Mouse (Mus musculus) forebrain, postnatal 0 days (tissue): ENCODE data around the gene Thbs4. TPM values are rescaled to one million over a fixed set of nuclear protein-coding genes. Genes with fewer than 3 reads are reported as not detected.

Experiments
- ATAC-seq: fragments of 200-750 bp; cut with Nextera tagmentation; 2 replicates; pipeline ENCODE4 v1.8.0; 2017; ENCODE audit warnings: mild to moderate bottlenecking, moderate library complexity
- DNase-seq: peaks from one replicate; pipeline ENCODE4 v3.0.0-alpha.2; 2015
- H3K27ac ChIP-seq: fragments of 300-500 bp; sonication (generic); 2 replicates; pipeline ENCODE4 v1.5.1; 2014; ENCODE audit warnings: low read depth, mild to moderate bottlenecking, antibody characterized with exemption, low read length, moderate library complexity, mixed read lengths
- H3K27me3 ChIP-seq: fragments of 300-500 bp; sonication (generic); 2 replicates; pipeline ENCODE4 v1.6.1; 2014; ENCODE audit warnings: mild to moderate bottlenecking, low read length, mixed read lengths; ENCODE audit not compliant: insufficient read depth
- H3K36me3 ChIP-seq: fragments of 300-500 bp; sonication (generic); 2 replicates; pipeline ENCODE4 v1.6.1; 2014; ENCODE audit warnings: mild to moderate bottlenecking, moderate library complexity; ENCODE audit not compliant: insufficient read depth
- H3K4me1 ChIP-seq: fragments of 300-500 bp; sonication (generic); 2 replicates; pipeline ENCODE4 v1.6.1; 2014; ENCODE audit warnings: antibody characterized with exemption; ENCODE audit not compliant: insufficient read depth
- H3K4me2 ChIP-seq: fragments of 300-500 bp; sonication (generic); 2 replicates; pipeline ENCODE4 v1.6.1; 2014; ENCODE audit warnings: low read depth, mild to moderate bottlenecking, moderate library complexity
- H3K4me3 ChIP-seq: fragments of 300-500 bp; sonication (generic); 2 replicates; pipeline ENCODE4 v1.5.1; 2014; ENCODE audit warnings: low read depth, low read length, mixed read lengths
- H3K9ac ChIP-seq: fragments of 300-500 bp; sonication (generic); 2 replicates; pipeline ENCODE4 v1.6.1; 2014; ENCODE audit warnings: mild to moderate bottlenecking
- H3K9me3 ChIP-seq: fragments of 300-500 bp; sonication (generic); 2 replicates; pipeline ENCODE4 v1.6.1; 2016; ENCODE audit warnings: low read length
- CTCF ChIP-seq: sonication (generic); IDR thresholded peaks from 2 replicates; pipeline ENCODE4 v1.5.1; 2016; ENCODE audit warnings: antibody characterized with exemption, control low read depth, low read depth
- WGBS: fragments of 180-500 bp; shearing (Covaris S2); extraction: QIAGEN DNeasy Blood & Tissue Kit; methylation state at CpG from one replicate; pipeline ENCODE4 v1.1.7; 2014; 5-methylcytosine and 5-hydroxymethylcytosine counted together
- polyA plus RNA-seq: library from polyadenylated mRNA; unstranded; fragments of >200 nt; fragmentation: Nextera tagmentation; extraction: Ambion mirVana; gene quantifications from 2 replicates; pipeline ENCODE4 v1.2.1, GENCODE M21; 2015
- total RNA-seq: library from RNA; depleted of rRNA; stranded (reverse); fragments of >200 nt; gene quantifications from 2 replicates; pipeline ENCODE4 v1.2.3, GENCODE M21; 2014

Gene Thbs4
- total and polyA plus RNA-seq, 2 experiments from 2014 or later: 0.24 to 0.96 TPM

DNA sequence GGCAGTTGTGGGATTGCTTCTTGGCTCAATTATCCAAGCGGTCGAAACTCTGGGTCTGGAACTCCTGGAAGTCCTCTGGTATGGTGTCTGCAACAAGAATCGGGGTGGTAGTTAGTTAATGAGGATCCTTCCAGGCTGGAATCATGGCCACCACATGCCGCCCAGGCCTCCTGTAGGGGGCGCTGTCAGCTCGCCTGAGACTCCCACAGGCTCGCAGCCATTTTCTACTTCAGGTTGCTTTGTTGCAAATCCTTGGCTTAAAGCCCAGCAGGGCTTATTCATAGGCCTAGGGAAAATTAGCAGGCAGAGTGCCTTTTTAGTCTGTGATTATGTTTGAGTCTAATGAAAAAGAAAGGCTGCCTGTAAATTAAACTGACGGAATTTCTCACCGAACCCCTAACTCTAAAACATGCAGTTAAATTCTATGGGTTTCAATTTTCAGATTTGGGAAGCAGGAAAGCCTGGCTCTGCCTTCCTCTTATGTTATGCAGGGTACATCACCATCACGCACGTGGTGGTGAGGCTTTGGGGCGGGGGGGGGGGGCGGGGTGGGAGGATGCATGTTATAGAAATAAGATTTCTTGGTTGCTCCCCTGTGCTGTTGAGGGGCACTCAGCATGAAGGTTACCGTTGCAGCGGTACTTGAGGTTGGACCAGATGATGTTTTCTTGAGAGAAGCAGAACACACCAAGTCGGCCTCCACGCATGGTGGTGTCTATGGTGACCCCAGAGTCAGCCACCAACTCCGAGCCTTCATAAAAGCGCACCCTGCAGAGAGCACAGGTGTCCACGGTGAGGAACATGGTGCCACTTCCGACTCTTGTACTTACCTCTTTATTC is 42.7 kb downstream of the Thbs4 start:
- 28% methylated on average over 21 of the region's 21 CpGs for WGBS
- H3K36me3 ChIP-seq: no peaks in the 10 kb centered on the region
- peak overlapping the region; percentile 32 for H3K4me2 ChIP-seq
- H3K9me3 ChIP-seq: no peaks in the 10 kb centered on the region
- ATAC-seq (peak; percentile 92), DNase-seq (peak; percentile 98)
- H3K9ac ChIP-seq: 0 out of 2 replicates have a peak overlapping the region, but pooled peaks have one; percentile 29
- no peak overlapping the region for H3K4me3 ChIP-seq
- TF ChIP-seq CTCF: peak; percentile 97
- peaks cover 5% of the 10 kb centered on the region; the same call in 1 of the 2 replicates for H3K4me1 ChIP-seq
- H3K27ac ChIP-seq: peak overlapping the region; percentile 78
- no peaks in the 10 kb centered on the region for H3K27me3 ChIP-seq

DNA sequence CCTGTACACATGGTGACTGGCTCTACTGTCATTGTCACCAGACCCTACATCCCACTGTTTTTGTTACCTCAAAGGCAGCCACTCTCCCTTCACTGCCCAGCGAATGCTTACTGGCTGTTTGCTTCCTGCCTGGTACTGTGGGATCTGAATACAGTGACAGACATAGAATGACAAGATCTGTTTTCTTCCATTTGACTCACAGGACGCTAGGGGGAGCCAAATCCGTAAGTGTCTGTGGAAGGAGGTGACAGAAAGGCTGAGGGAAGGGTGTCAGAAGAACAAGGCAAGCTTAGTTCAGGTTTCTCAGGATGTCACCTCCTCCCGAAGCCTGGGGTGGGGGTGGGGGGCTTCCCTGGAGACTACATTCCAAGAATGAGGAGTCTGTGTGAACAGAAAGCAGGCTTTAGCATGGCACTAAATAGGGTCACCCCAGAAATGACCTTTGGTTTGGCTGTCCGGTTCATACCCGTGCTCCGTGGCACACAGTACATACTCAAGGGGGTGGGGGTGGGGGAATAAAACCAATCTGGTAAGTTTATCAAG is 43.6 kb downstream of the Thbs4 start:
- no peak overlapping the region for H3K4me3 ChIP-seq
- TF ChIP-seq CTCF: peak; percentile 96
- WGBS: 12% methylated on average over 7 of the region's 7 CpGs
- H3K9ac ChIP-seq: 0 out of 2 replicates have a peak overlapping the region, but pooled peaks have one; percentile 10
- H3K4me1 ChIP-seq: peaks cover 5% of the 10 kb centered on the region; the same call in 1 of the 2 replicates
- peak; percentile 72 for ATAC-seq
- peak overlapping the region; percentile 78; the same call in 1 of the 2 replicates for H3K27ac ChIP-seq
- H3K9me3 ChIP-seq: no peaks in the 10 kb centered on the region
- no peaks in the 10 kb centered on the region for H3K36me3 ChIP-seq
- peak overlapping the region; percentile 32 for H3K4me2 ChIP-seq
- H3K27me3 ChIP-seq: no peaks in the 10 kb centered on the region
- DNase-seq: peak; percentile 91

DNA sequence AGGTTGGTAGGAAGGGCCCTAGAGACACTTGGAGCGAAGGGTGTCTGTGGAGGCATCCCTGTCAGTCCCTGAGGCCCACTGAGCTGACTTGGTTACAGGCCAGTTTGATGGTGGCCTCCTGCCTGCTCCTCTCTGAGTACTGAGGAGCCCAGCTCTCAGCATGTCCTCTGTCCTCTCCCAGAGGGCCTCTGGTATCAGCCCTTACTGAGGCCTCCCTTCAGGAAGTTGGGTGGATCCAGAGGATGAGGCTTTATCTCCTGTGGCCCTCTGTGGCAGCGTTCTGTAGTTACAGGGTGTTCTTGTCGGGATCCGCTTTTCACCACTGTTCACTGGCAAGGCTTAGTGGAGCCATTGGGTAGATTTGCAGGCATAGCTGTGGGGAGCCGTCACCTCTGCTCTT is 51.3 kb downstream of the Thbs4 start:
- WGBS: 81% methylated on average over 5 of the region's 5 CpGs
- no peaks in the 10 kb centered on the region for H3K4me1 ChIP-seq
- H3K4me2 ChIP-seq: no peak overlapping the region
- H3K27ac ChIP-seq: no peak overlapping the region
- H3K36me3 ChIP-seq: no peaks in the 10 kb centered on the region
- ATAC-seq (no peak), DNase-seq (no peak)
- no peaks in the 10 kb centered on the region for H3K27me3 ChIP-seq
- no peak for TF ChIP-seq CTCF
- no peak overlapping the region for H3K4me3 ChIP-seq
- H3K9ac ChIP-seq: no peak overlapping the region
- no peaks in the 10 kb centered on the region for H3K9me3 ChIP-seq

GRCm38 (mm10) chr13:92742886-92743285 is 51.7 kb downstream of the Thbs4 start:
- WGBS: 93% methylated on average over 4 of the region's 4 CpGs
- ATAC-seq: no peak
- Histone ChIP-seq H3K4me1 (no peaks in the 10 kb centered on the region), H3K27me3 (no peaks in the 10 kb centered on the region), H3K9ac (no peak overlapping the region), H3K9me3 (no peaks in the 10 kb centered on the region), H3K27ac (no peak overlapping the region), H3K4me2 (no peak overlapping the region), H3K4me3 (no peak overlapping the region), H3K36me3 (no peaks in the 10 kb centered on the region)
- TF ChIP-seq CTCF: no peak
- no peak for DNase-seq

GRCm38 (mm10) chr13:92740671-92741270 is 53.8 kb downstream of the Thbs4 start:
- no peak overlapping the region for H3K4me3 ChIP-seq
- H3K27me3 ChIP-seq: no peaks in the 10 kb centered on the region
- peak; percentile 70 for ATAC-seq
- peaks cover 7% of the 10 kb centered on the region; the same call in 1 of the 2 replicates for H3K4me1 ChIP-seq
- no peak overlapping the region for H3K27ac ChIP-seq
- H3K9ac ChIP-seq: no peak overlapping the region
- WGBS: 14% methylated on average over 2 of the region's 2 CpGs
- DNase-seq: peak; percentile 86
- no peak overlapping the region for H3K4me2 ChIP-seq
- TF ChIP-seq CTCF: peak; percentile 84
- H3K9me3 ChIP-seq: no peaks in the 10 kb centered on the region
- H3K36me3 ChIP-seq: no peaks in the 10 kb centered on the region

- no peak for DNase-seq
- Histone ChIP-seq H3K4me3 (no peak overlapping the region), H3K36me3 (no peaks in the 10 kb centered on the region), H3K27ac (no peak overlapping the region), H3K27me3 (no peaks in the 10 kb centered on the region), H3K9ac (no peak overlapping the region), H3K9me3 (no peaks in the 10 kb centered on the region), H3K4me2 (no peak overlapping the region), H3K4me1 (peaks cover 7% of the 10 kb centered on the region; the same call in 1 of the 2 replicates)
- 90% methylated on average over 3 of the region's 3 CpGs for WGBS
- no peak for ATAC-seq
- no peak for TF ChIP-seq CTCF
Observed at GRCm38 (mm10) chr13:92739858-92740257, 54.8 kb downstream of the Thbs4 start.

- no peak for DNase-seq
- WGBS: 72% methylated on average over 3 of the region's 3 CpGs
- TF ChIP-seq CTCF: no peak
- H3K4me2 ChIP-seq: no peak overlapping the region
- no peak overlapping the region for H3K4me3 ChIP-seq
- H3K27me3 ChIP-seq: no peaks in the 10 kb centered on the region
- H3K9ac ChIP-seq: no peak overlapping the region
- no peaks in the 10 kb centered on the region for H3K36me3 ChIP-seq
- H3K4me1 ChIP-seq: peaks cover 7% of the 10 kb centered on the region; the same call in 1 of the 2 replicates
- ATAC-seq: no peak
- no peaks in the 10 kb centered on the region for H3K9me3 ChIP-seq
- no peak overlapping the region for H3K27ac ChIP-seq
Observed at GRCm38 (mm10) chr13:92738821-92739220, 55.8 kb downstream of the Thbs4 start.
